Mouse (Mus musculus): Measurements from ENCODE around the gene Adamtsl2. TPM values are rescaled to one million over a fixed set of nuclear protein-coding genes. Genes with fewer than 3 reads are reported as not detected.

The Adamtsl2 gene
- polyA plus RNA-seq, 1 experiment = not detected

DNA sequence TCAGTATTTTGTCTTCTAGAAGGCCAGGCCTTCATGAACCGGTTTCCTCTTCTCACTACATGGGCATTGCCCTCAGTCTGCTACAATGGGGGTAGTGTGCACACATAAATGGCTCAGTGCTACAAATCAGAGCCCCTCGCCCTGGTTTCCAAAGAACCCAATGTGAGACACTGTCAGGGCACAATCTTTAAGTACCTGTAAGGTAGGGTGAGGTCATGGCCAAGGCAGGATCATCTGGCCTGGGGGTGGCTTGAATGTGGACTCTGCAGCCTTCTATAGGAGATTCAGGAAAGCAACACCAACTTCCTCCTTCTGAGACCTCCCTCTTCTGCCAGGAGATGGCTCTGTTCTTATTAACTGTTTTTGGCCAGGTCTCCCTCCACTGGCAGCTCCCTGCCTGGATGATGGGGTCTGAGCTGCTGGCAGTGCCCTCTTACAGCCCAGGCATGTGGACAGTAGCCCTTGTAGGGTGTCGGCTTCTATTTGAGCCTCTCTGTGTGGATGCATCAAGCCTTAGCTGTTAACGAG is 7.4 kb downstream of the Adamtsl2 start:
- no peak overlapping the region for H3K4me3 ChIP-seq (ENCODE audit: insufficient read depth, low read length)
- TF ChIP-seq CTCF (IDR thresholded peaks at IDR 0.05; ENCODE audit: low read depth, low read length) (no peak), POLR2A (IDR thresholded peaks at IDR 0.05; ENCODE audit: borderline replicate concordance, low read depth, low read length) (no peak)
- no peak overlapping the region for H3K27ac ChIP-seq (ENCODE audit: insufficient read depth, low read depth, low read length)
- no peaks in the 10 kb centered on the region for H3K4me1 ChIP-seq (ENCODE audit: control insufficient read depth, insufficient read depth, low read length)

DNA sequence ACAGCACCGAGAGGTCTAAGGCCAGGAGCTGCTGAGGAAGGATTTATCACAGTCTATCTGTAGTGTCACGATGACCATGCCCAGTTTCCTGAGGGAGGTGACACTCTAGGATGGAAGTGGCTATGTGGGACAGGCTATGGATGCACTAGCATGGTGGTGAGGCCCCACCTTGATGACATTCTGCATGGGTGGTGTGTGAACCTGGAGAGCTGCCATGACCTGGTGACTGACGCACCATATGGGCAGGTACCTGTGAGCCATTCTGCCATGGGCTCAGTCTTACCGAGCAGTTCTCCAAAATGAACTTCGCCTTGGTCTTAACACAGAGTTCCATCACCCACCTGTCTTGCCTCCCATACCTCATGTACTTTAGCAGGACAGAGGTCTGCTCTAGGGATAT is 8.4 kb downstream of the Adamtsl2 start:
- no peak overlapping the region for H3K27ac ChIP-seq (ENCODE audit: insufficient read depth, low read depth, low read length)
- H3K4me1 ChIP-seq (ENCODE audit: control insufficient read depth, insufficient read depth, low read length) = no peaks in the 10 kb centered on the region
- no peak for TF ChIP-seq CTCF (IDR thresholded peaks at IDR 0.05; ENCODE audit: low read depth, low read length)
- TF ChIP-seq POLR2A (IDR thresholded peaks at IDR 0.05; ENCODE audit: borderline replicate concordance, low read depth, low read length) = no peak
- no peak overlapping the region for H3K4me3 ChIP-seq (ENCODE audit: insufficient read depth, low read length)

DNA sequence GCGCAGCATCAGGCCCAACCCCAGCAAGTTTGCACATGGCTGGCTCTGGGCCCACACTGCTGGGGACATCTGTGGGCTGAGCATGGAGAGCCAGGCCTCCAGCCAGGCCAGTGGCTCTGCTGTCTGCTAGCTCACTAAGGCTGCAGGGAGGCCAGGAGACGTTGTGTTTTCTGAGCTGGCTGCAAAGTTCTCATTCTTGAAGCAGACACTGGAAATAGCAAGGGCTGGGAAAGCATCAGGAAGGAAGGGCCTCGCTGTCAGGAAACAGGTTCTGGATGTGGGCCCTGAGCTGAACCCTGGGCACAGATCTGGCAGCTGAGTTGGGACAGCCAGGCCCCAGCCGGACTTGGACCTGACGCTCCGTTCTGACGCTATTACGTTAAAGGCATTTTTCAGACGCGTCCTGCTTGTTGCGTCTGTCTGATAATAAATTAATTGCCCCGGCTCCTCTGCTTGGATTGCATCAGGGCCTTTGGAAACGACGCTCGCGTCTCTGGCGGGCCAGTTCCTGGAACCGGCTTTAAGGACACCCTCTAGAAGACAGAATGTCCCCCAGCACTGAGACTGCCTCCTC is 9.0 kb downstream of the Adamtsl2 start:
- Histone ChIP-seq H3K4me1 (ENCODE audit: control insufficient read depth, insufficient read depth, low read length) (no peaks in the 10 kb centered on the region), H3K27ac (ENCODE audit: insufficient read depth, low read depth, low read length) (no peak overlapping the region), H3K4me3 (ENCODE audit: insufficient read depth, low read length) (no peak overlapping the region)
- TF ChIP-seq POLR2A (IDR thresholded peaks at IDR 0.05; ENCODE audit: borderline replicate concordance, low read depth, low read length) (no peak), CTCF (IDR thresholded peaks at IDR 0.05; ENCODE audit: low read depth, low read length) (no peak)

DNA sequence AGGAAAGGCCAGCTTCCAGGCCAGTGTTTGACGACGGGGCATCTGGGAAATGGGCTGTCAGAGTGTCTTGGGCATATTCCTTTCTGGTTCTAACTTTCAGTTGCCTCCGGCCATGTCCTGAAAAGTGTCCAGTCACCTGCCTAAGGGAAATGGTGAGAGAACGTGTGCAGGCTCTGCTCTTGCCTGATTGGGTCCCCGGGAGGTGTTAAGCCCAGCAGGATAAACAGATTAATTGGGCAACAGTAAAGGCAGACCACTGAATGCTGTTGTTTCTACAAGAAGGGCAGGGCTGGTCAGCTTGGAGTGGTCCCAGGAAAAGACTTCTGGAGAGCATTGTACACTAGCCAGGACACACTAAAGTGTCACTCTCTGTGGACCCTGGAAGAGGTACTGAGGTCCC is 9.5 kb downstream of the Adamtsl2 start:
- no peak for TF ChIP-seq POLR2A (IDR thresholded peaks at IDR 0.05; ENCODE audit: borderline replicate concordance, low read depth, low read length)
- TF ChIP-seq CTCF (IDR thresholded peaks at IDR 0.05; ENCODE audit: low read depth, low read length) = no peak
- H3K27ac ChIP-seq (ENCODE audit: insufficient read depth, low read depth, low read length) = no peak overlapping the region
- H3K4me1 ChIP-seq (ENCODE audit: control insufficient read depth, insufficient read depth, low read length) = no peaks in the 10 kb centered on the region
- H3K4me3 ChIP-seq (ENCODE audit: insufficient read depth, low read length) = no peak overlapping the region

DNA sequence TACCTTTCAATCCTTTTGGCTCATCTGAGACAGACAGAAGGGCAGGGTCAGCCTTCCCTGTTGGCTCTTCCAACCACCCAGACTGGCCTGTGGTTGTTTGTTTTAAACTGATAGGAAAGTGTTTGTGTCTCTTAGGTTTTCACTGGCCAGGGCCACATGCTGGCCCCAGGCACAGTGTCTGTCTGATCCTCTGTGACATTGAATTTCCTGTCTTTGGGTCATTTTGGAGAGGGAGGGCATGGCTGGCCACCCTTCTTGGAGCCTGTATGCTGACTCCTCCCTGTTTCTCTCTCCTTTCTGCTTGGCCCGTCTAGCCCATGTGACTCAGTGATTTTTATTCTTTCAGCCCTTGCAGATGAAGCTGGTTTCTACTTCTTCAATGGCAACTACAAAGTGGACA is 10.1 kb downstream of the Adamtsl2 start:
- no peaks in the 10 kb centered on the region for H3K4me1 ChIP-seq (ENCODE audit: control insufficient read depth, insufficient read depth, low read length)
- H3K27ac ChIP-seq (ENCODE audit: insufficient read depth, low read depth, low read length) = no peak overlapping the region
- no peak overlapping the region for H3K4me3 ChIP-seq (ENCODE audit: insufficient read depth, low read length)
- TF ChIP-seq CTCF (IDR thresholded peaks at IDR 0.05; ENCODE audit: low read depth, low read length) = no peak
- TF ChIP-seq POLR2A (IDR thresholded peaks at IDR 0.05; ENCODE audit: borderline replicate concordance, low read depth, low read length) = no peak

DNA sequence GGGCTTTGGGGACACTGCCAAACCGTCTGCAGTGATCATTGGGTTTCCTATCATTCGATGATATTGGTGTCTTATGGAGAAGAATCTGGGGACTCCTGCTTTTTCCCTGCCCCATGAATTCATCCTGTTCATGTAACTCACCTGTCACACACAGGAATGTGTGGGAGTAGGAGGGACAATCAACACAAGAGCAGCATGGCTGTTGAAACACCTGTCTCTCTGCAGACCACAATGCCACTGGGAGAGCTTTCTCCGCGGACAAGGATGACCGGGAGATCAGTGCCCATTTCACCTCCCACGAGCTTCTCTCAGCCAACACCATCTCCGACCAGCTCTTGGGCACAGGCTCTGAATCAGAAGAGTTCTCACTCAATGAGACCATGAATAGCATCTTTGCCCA is 16.0 kb downstream of the Adamtsl2 start:
- Histone ChIP-seq H3K27ac (ENCODE audit: insufficient read depth, low read depth, low read length) (no peak overlapping the region), H3K4me1 (ENCODE audit: control insufficient read depth, insufficient read depth, low read length) (0 out of 2 replicates have a peak, but pooled peaks cover 4% of the 10 kb centered on the region), H3K4me3 (ENCODE audit: insufficient read depth, low read length) (no peak overlapping the region)
- no peak for TF ChIP-seq CTCF (IDR thresholded peaks at IDR 0.05; ENCODE audit: low read depth, low read length)
- TF ChIP-seq POLR2A (IDR thresholded peaks at IDR 0.05; ENCODE audit: borderline replicate concordance, low read depth, low read length) = no peak

DNA sequence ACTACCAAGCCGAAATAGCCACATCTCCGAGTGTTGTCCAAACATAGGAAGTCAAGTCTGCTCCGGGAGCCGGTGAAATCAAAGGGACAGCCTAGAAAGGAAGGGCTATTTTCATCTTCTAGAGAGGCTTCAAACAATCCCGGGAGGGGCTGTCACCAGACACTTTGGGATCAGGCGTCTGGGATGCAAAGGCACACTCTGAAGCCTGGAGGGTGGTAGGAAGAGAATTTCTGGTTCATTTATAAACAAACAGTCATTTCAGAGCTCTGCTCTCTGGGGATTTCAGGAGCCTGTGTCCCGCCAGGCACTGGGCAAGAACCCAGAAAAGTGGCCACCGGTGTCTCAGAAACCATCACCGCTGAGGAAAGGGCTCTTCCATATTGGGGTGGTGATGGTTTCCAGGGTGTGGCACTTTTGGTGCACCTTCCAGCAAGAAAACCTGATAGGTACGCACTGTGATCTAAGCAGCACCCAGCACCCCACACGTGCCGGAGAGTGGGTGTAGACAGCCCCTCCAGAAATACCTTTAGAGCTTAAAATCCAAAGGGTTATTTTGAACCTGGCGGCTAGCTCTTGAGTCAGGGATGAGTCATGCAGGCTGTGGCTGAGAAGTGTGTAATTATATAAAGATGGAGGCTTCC is 17.3 kb downstream of the Adamtsl2 start:
- TF ChIP-seq CTCF (IDR thresholded peaks at IDR 0.05; ENCODE audit: low read depth, low read length) (no peak), POLR2A (IDR thresholded peaks at IDR 0.05; ENCODE audit: borderline replicate concordance, low read depth, low read length) (no peak)
- H3K4me1 ChIP-seq (ENCODE audit: control insufficient read depth, insufficient read depth, low read length) = 0 out of 2 replicates have a peak, but pooled peaks cover 4% of the 10 kb centered on the region
- H3K27ac ChIP-seq (ENCODE audit: insufficient read depth, low read depth, low read length) = no peak overlapping the region
- no peak overlapping the region for H3K4me3 ChIP-seq (ENCODE audit: insufficient read depth, low read length)

DNA sequence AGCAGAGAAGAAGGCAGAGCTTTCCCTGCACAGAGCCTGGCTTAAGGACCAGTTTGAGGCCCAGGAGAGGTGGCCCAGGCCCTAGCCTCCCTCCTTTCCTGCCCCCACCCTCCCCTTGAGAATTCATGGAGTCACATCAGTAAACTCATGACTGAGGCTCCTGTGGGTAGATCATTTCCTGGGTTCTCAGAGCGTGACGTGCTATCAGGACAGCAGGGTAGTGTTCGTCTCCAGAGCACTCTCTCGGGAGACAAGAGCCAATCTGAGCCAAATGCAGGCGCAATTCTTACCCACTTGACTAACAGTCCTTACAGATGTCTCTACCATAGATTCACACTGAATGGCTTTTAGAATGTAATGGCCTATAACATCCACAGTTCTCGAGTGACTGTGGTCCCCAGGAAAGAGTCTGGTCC is 18.1 kb downstream of the Adamtsl2 start:
- Histone ChIP-seq H3K4me1 (ENCODE audit: control insufficient read depth, insufficient read depth, low read length) (0 out of 2 replicates have a peak, but pooled peaks cover 4% of the 10 kb centered on the region), H3K27ac (ENCODE audit: insufficient read depth, low read depth, low read length) (no peak overlapping the region), H3K4me3 (ENCODE audit: insufficient read depth, low read length) (no peak overlapping the region)
- TF ChIP-seq POLR2A (IDR thresholded peaks at IDR 0.05; ENCODE audit: borderline replicate concordance, low read depth, low read length) (no peak), CTCF (IDR thresholded peaks at IDR 0.05; ENCODE audit: low read depth, low read length) (no peak)

DNA sequence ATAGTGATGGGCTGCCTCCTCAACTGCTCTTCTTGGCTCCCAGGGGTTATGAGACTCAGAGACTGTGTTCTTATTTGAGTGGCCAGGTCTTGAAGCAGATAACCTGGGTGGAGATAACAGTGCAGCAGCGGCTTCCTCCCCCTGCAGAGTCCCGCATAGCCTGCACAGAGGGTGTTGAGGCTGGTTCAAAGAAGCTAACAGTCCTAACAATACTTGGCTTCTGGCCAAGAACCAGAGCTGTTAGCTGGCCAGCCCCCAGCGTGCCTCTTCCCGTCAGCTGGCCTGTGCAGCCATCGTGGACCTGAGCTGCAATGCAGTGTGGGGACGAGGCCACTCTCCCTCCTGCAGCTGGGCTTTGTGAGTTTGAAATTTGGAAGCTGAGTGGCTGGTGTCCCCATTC is 18.6 kb downstream of the Adamtsl2 start:
- H3K27ac ChIP-seq (ENCODE audit: insufficient read depth, low read depth, low read length) = no peak overlapping the region
- H3K4me3 ChIP-seq (ENCODE audit: insufficient read depth, low read length) = no peak overlapping the region
- TF ChIP-seq CTCF (IDR thresholded peaks at IDR 0.05; ENCODE audit: low read depth, low read length) = no peak
- TF ChIP-seq POLR2A (IDR thresholded peaks at IDR 0.05; ENCODE audit: borderline replicate concordance, low read depth, low read length) = no peak
- 0 out of 2 replicates have a peak, but pooled peaks cover 4% of the 10 kb centered on the region for H3K4me1 ChIP-seq (ENCODE audit: control insufficient read depth, insufficient read depth, low read length)

DNA sequence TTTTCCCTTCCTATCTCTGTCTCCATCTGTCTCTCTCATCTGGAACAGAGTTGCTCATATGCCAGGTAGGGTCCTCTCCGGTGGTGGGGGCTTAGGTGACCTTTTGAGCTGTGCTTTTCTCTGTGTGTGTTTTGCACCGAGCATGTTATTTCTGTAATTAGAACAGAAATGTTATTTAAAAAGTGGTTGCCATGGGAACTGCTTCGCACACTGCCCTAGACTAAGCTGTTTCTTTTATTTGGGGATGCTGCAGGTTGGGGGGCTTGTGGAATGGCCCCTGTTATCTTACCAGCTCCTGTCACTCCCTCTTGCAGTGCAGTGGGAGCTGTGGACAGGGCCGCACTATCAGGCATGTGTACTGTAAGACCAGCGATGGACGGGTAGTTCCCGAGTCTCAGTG is 24.4 kb downstream of the Adamtsl2 start:
- 0 out of 2 replicates have a peak, but pooled peaks cover under 1% of the 10 kb centered on the region for H3K4me1 ChIP-seq (ENCODE audit: control insufficient read depth, insufficient read depth, low read length)
- H3K4me3 ChIP-seq (ENCODE audit: insufficient read depth, low read length) = no peak overlapping the region
- H3K27ac ChIP-seq (ENCODE audit: insufficient read depth, low read depth, low read length) = no peak overlapping the region
- TF ChIP-seq POLR2A (IDR thresholded peaks at IDR 0.05; ENCODE audit: borderline replicate concordance, low read depth, low read length) (no peak), CTCF (IDR thresholded peaks at IDR 0.05; ENCODE audit: low read depth, low read length) (no peak)
